Mouse (Mus musculus): ENCODE measurements around the gene St6gal2. TPM values are rescaled to one million over a fixed set of nuclear protein-coding genes. Genes with fewer than 3 reads are reported as not detected.
A peak's percentile ranks its signal among the peaks of the same experiment; 100 is the strongest.

The St6gal2 gene
- polyA plus RNA-seq, 2 experiments = 1.7 to 2.5 TPM

GRCm38 (mm10) chr17:55477361-55477760 lies 32.2 kb downstream of the St6gal2 start:
- ATAC-seq (ENCODE audit: low FRiP score, low read depth) (peak; percentile 55; the same call in 1 of the 2 replicates), DNase-seq (ENCODE audit: low spot score) (peak; percentile 57)
- H3K9ac ChIP-seq (ENCODE audit: low read depth, low read length, severe bottlenecking) = no peak overlapping the region
- no peaks in the 10 kb centered on the region for H3K9me3 ChIP-seq (ENCODE audit: control insufficient read depth, low read length)
- no peak overlapping the region for H3K4me2 ChIP-seq (replicated peaks; ENCODE audit: low read depth, low read length, severe bottlenecking)
- no peak for TF ChIP-seq POLR2A (IDR thresholded peaks at IDR 0.05; ENCODE audit: borderline replicate concordance, extremely low read depth, insufficient read depth, insufficient read length)
- H3K27me3 ChIP-seq (ENCODE audit: control insufficient read depth, insufficient read depth, low read length) = no peaks in the 10 kb centered on the region
- H3K4me1 ChIP-seq (ENCODE audit: control insufficient read depth, insufficient read depth, low read length) = 0 out of 2 replicates have a peak, but pooled peaks cover 3% of the 10 kb centered on the region
- no peaks in the 10 kb centered on the region for H3K36me3 ChIP-seq (ENCODE audit: control insufficient read depth, insufficient read depth, low read length)
- H3K4me3 ChIP-seq (replicated peaks; ENCODE audit: low read length) = no peak overlapping the region
- no peak overlapping the region for H3K27ac ChIP-seq (replicated peaks; ENCODE audit: low read depth, low read length)

GRCm38 (mm10) chr17:55479367-55479766 lies 34.2 kb downstream of the St6gal2 start:
- no peak for DNase-seq (ENCODE audit: low spot score)
- Histone ChIP-seq H3K27ac (replicated peaks; ENCODE audit: low read depth, low read length) (no peak overlapping the region), H3K9me3 (ENCODE audit: control insufficient read depth, low read length) (no peaks in the 10 kb centered on the region), H3K27me3 (ENCODE audit: control insufficient read depth, insufficient read depth, low read length) (no peaks in the 10 kb centered on the region), H3K36me3 (ENCODE audit: control insufficient read depth, insufficient read depth, low read length) (no peaks in the 10 kb centered on the region), H3K4me1 (ENCODE audit: control insufficient read depth, insufficient read depth, low read length) (peaks cover 6% of the 10 kb centered on the region; the same call in 1 of the 2 replicates), H3K9ac (ENCODE audit: low read depth, low read length, severe bottlenecking) (no peak overlapping the region), H3K4me3 (replicated peaks; ENCODE audit: low read length) (no peak overlapping the region), H3K4me2 (replicated peaks; ENCODE audit: low read depth, low read length, severe bottlenecking) (no peak overlapping the region)
- TF ChIP-seq POLR2A (IDR thresholded peaks at IDR 0.05; ENCODE audit: borderline replicate concordance, extremely low read depth, insufficient read depth, insufficient read length) = no peak
- ATAC-seq (ENCODE audit: low FRiP score, low read depth) = no peak
- WGBS = 37% methylated on average over 7 of the region's 7 CpGs

- Histone ChIP-seq H3K27ac (replicated peaks; ENCODE audit: low read depth, low read length) (no peak overlapping the region), H3K9me3 (ENCODE audit: control insufficient read depth, low read length) (no peaks in the 10 kb centered on the region), H3K27me3 (ENCODE audit: control insufficient read depth, insufficient read depth, low read length) (no peaks in the 10 kb centered on the region), H3K4me2 (replicated peaks; ENCODE audit: low read depth, low read length, severe bottlenecking) (no peak overlapping the region), H3K4me1 (ENCODE audit: control insufficient read depth, insufficient read depth, low read length) (peaks cover 13% of the 10 kb centered on the region), H3K36me3 (ENCODE audit: control insufficient read depth, insufficient read depth, low read length) (no peaks in the 10 kb centered on the region), H3K9ac (ENCODE audit: low read depth, low read length, severe bottlenecking) (no peak overlapping the region), H3K4me3 (replicated peaks; ENCODE audit: low read length) (no peak overlapping the region)
- DNase-seq (ENCODE audit: low spot score) = peak; percentile 59
- ATAC-seq (ENCODE audit: low FRiP score, low read depth) = peak; percentile 56
- TF ChIP-seq POLR2A (IDR thresholded peaks at IDR 0.05; ENCODE audit: borderline replicate concordance, extremely low read depth, insufficient read depth, insufficient read length) = no peak
- WGBS = 37% methylated on average over 7 of the region's 7 CpGs
Measured at GRCm38 (mm10) chr17:55484108-55484870, 39.1 kb downstream of the St6gal2 start.

- DNase-seq (ENCODE audit: low spot score) (no peak), ATAC-seq (ENCODE audit: low FRiP score, low read depth) (no peak)
- Histone ChIP-seq H3K27ac (replicated peaks; ENCODE audit: low read depth, low read length) (no peak overlapping the region), H3K9me3 (ENCODE audit: control insufficient read depth, low read length) (no peaks in the 10 kb centered on the region), H3K4me3 (replicated peaks; ENCODE audit: low read length) (no peak overlapping the region), H3K9ac (ENCODE audit: low read depth, low read length, severe bottlenecking) (no peak overlapping the region), H3K36me3 (ENCODE audit: control insufficient read depth, insufficient read depth, low read length) (no peaks in the 10 kb centered on the region), H3K4me1 (ENCODE audit: control insufficient read depth, insufficient read depth, low read length) (no peaks in the 10 kb centered on the region), H3K27me3 (ENCODE audit: control insufficient read depth, insufficient read depth, low read length) (no peaks in the 10 kb centered on the region), H3K4me2 (replicated peaks; ENCODE audit: low read depth, low read length, severe bottlenecking) (no peak overlapping the region)
- WGBS = 89% methylated on average over 7 of the region's 7 CpGs
- no peak for TF ChIP-seq POLR2A (IDR thresholded peaks at IDR 0.05; ENCODE audit: borderline replicate concordance, extremely low read depth, insufficient read depth, insufficient read length)
Measured at GRCm38 (mm10) chr17:55531872-55532271, 86.7 kb downstream of the St6gal2 start.

GRCm38 (mm10) chr17:55548476-55548875 lies 103.3 kb downstream of the St6gal2 start:
- Histone ChIP-seq H3K9me3 (ENCODE audit: control insufficient read depth, low read length) (no peaks in the 10 kb centered on the region), H3K36me3 (ENCODE audit: control insufficient read depth, insufficient read depth, low read length) (no peaks in the 10 kb centered on the region), H3K4me3 (replicated peaks; ENCODE audit: low read length) (no peak overlapping the region), H3K4me1 (ENCODE audit: control insufficient read depth, insufficient read depth, low read length) (no peaks in the 10 kb centered on the region), H3K27ac (replicated peaks; ENCODE audit: low read depth, low read length) (no peak overlapping the region), H3K4me2 (replicated peaks; ENCODE audit: low read depth, low read length, severe bottlenecking) (no peak overlapping the region), H3K27me3 (ENCODE audit: control insufficient read depth, insufficient read depth, low read length) (no peaks in the 10 kb centered on the region), H3K9ac (ENCODE audit: low read depth, low read length, severe bottlenecking) (no peak overlapping the region)
- 88% methylated on average over 1 of the region's 1 CpGs for WGBS
- no peak for DNase-seq (ENCODE audit: low spot score)
- TF ChIP-seq POLR2A (IDR thresholded peaks at IDR 0.05; ENCODE audit: borderline replicate concordance, extremely low read depth, insufficient read depth, insufficient read length) = no peak
- ATAC-seq (ENCODE audit: low FRiP score, low read depth) = no peak
